Mouse (Mus musculus) hindbrain, embryonic 12.5 days (tissue): ENCODE measurements around the gene Rmi2. TPM values are rescaled to one million over a fixed set of nuclear protein-coding genes. Genes with fewer than 3 reads are reported as not detected.

Source experiments
- ATAC-seq: fragments of 200-750 bp; cut with Nextera tagmentation; 2 replicates; pipeline ENCODE4 v1.8.0; 2017; ENCODE audit warnings: moderate TSS enrichment; ENCODE audit not compliant: low FRiP score
- H3K27ac ChIP-seq: fragments of 300-500 bp; sonication (generic); 2 replicates; pipeline ENCODE4 v1.5.1; 2016; ENCODE audit warnings: mild to moderate bottlenecking
- H3K27me3 ChIP-seq: fragments of 300-500 bp; sonication (generic); 2 replicates; pipeline ENCODE4 v1.6.1; 2016; ENCODE audit warnings: mild to moderate bottlenecking
- H3K36me3 ChIP-seq: fragments of 300-500 bp; sonication (generic); 2 replicates; pipeline ENCODE4 v1.6.1; 2016; ENCODE audit warnings: mild to moderate bottlenecking
- H3K4me1 ChIP-seq: fragments of 300-500 bp; sonication (generic); 2 replicates; pipeline ENCODE4 v1.6.1; 2016
- H3K4me2 ChIP-seq: fragments of 300-500 bp; sonication (generic); replicated peaks from 2 replicates; pipeline ENCODE4 v1.6.1; 2016; ENCODE audit warnings: mild to moderate bottlenecking
- H3K4me3 ChIP-seq: fragments of 300-500 bp; sonication (generic); 2 replicates; pipeline ENCODE4 v1.5.1; 2016; ENCODE audit warnings: mild to moderate bottlenecking
- H3K9ac ChIP-seq: fragments of 300-500 bp; sonication (generic); 2 replicates; pipeline ENCODE4 v1.6.1; 2016; ENCODE audit warnings: mild to moderate bottlenecking, moderate library complexity
- H3K9me3 ChIP-seq: fragments of 300-500 bp; sonication (generic); replicated peaks from 2 replicates; pipeline ENCODE4 v1.6.1; 2016; ENCODE audit warnings: mild to moderate bottlenecking
- WGBS: fragments of 180-500 bp; shearing (Covaris S2); methylation state at CpG from one replicate; pipeline ENCODE4 v1.1.7; 2016; 5-methylcytosine and 5-hydroxymethylcytosine counted together
- polyA plus RNA-seq: library from polyadenylated mRNA; unstranded; fragments of >200 nt; fragmentation: Nextera tagmentation; extraction: Ambion mirVana; gene quantifications from 2 replicates; pipeline ENCODE4 v1.2.1, GENCODE M21; 2016

Rmi2 gene
- polyA plus RNA-seq, 1 experiment from 2014 or later = 2.2 TPM

GRCm38 (mm10) chr16:10911061-10911460 lies 76.2 kb downstream of the Rmi2 start:
- no peaks in the 10 kb centered on the region for H3K27me3 ChIP-seq
- no peaks in the 10 kb centered on the region for H3K36me3 ChIP-seq
- no peak overlapping the region for H3K27ac ChIP-seq
- no peak overlapping the region for H3K4me2 ChIP-seq
- H3K4me1 ChIP-seq = no peaks in the 10 kb centered on the region
- H3K4me3 ChIP-seq = no peak overlapping the region
- ATAC-seq = no peak
- H3K9ac ChIP-seq = no peak overlapping the region
- no peaks in the 10 kb centered on the region for H3K9me3 ChIP-seq
- 95% methylated on average over 2 of the region's 2 CpGs for WGBS

- WGBS = 97% methylated on average over 4 of the region's 4 CpGs
- Histone ChIP-seq H3K9ac (no peak overlapping the region), H3K27me3 (no peaks in the 10 kb centered on the region), H3K4me1 (no peaks in the 10 kb centered on the region), H3K4me2 (no peak overlapping the region), H3K9me3 (no peaks in the 10 kb centered on the region), H3K27ac (no peak overlapping the region), H3K4me3 (no peak overlapping the region), H3K36me3 (no peaks in the 10 kb centered on the region)
- ATAC-seq = no peak
Observed at GRCm38 (mm10) chr16:10915066-10915465, 80.2 kb downstream of the Rmi2 start.

GRCm38 (mm10) chr16:10916271-10916670 lies 81.4 kb downstream of the Rmi2 start:
- Histone ChIP-seq H3K27me3 (no peaks in the 10 kb centered on the region), H3K4me1 (no peaks in the 10 kb centered on the region), H3K36me3 (no peaks in the 10 kb centered on the region), H3K9me3 (no peaks in the 10 kb centered on the region), H3K4me3 (no peak overlapping the region), H3K4me2 (no peak overlapping the region), H3K27ac (no peak overlapping the region), H3K9ac (no peak overlapping the region)
- 78% methylated on average over 3 of the region's 3 CpGs for whole genome bisulfite sequencing
- no peak for ATAC-seq

GRCm38 (mm10) chr16:10919856-10920255 lies 85.0 kb downstream of the Rmi2 start:
- H3K36me3 ChIP-seq = no peaks in the 10 kb centered on the region
- no peaks in the 10 kb centered on the region for H3K27me3 ChIP-seq
- no peak overlapping the region for H3K27ac ChIP-seq
- H3K9me3 ChIP-seq = no peaks in the 10 kb centered on the region
- H3K4me1 ChIP-seq = no peaks in the 10 kb centered on the region
- no peak for ATAC-seq
- no peak overlapping the region for H3K9ac ChIP-seq
- H3K4me3 ChIP-seq = no peak overlapping the region
- H3K4me2 ChIP-seq = no peak overlapping the region

- no peak overlapping the region for H3K4me2 ChIP-seq
- no peaks in the 10 kb centered on the region for H3K4me1 ChIP-seq
- no peak overlapping the region for H3K4me3 ChIP-seq
- H3K36me3 ChIP-seq = no peaks in the 10 kb centered on the region
- no peaks in the 10 kb centered on the region for H3K27me3 ChIP-seq
- H3K27ac ChIP-seq = no peak overlapping the region
- 68% methylated on average over 5 of the region's 5 CpGs for WGBS
- no peak for ATAC-seq
- H3K9ac ChIP-seq = no peak overlapping the region
- no peaks in the 10 kb centered on the region for H3K9me3 ChIP-seq
Observed at GRCm38 (mm10) chr16:10923561-10923960, 88.7 kb downstream of the Rmi2 start.

- no peak overlapping the region for H3K4me3 ChIP-seq
- 56% methylated on average over 7 of the region's 7 CpGs for WGBS
- H3K27me3 ChIP-seq = no peaks in the 10 kb centered on the region
Observed at GRCm38 (mm10) chr16:10925591-10926180, 90.8 kb downstream of the Rmi2 start.

GRCm38 (mm10) chr16:10927026-10927425 lies 92.2 kb downstream of the Rmi2 start:
- no peak overlapping the region for H3K4me3 ChIP-seq
- H3K4me2 ChIP-seq = no peak overlapping the region
- ATAC-seq = no peak
- H3K9ac ChIP-seq = no peak overlapping the region
- H3K4me1 ChIP-seq = no peaks in the 10 kb centered on the region
- 90% methylated on average over 1 of the region's 1 CpGs for WGBS
- H3K9me3 ChIP-seq = peaks cover 15% of the 10 kb centered on the region
- no peaks in the 10 kb centered on the region for H3K27me3 ChIP-seq
- no peak overlapping the region for H3K27ac ChIP-seq
- no peaks in the 10 kb centered on the region for H3K36me3 ChIP-seq

More at GRCm38 (mm10) chr16:10925591-10926180, 90.8 kb downstream of the Rmi2 start:
- Histone ChIP-seq H3K27ac (no peak overlapping the region), H3K36me3 (no peaks in the 10 kb centered on the region), H3K4me2 (no peak overlapping the region), H3K9me3 (peaks cover 9% of the 10 kb centered on the region), H3K4me1 (no peaks in the 10 kb centered on the region), H3K9ac (no peak overlapping the region)
- no peak for ATAC-seq

GRCm38 (mm10) chr16:10933372-10933771 lies 98.5 kb downstream of the Rmi2 start:
- H3K4me2 ChIP-seq = no peak overlapping the region
- H3K4me1 ChIP-seq = peaks cover 8% of the 10 kb centered on the region; the same call in 1 of the 2 replicates
- WGBS = 87% methylated on average over 3 of the region's 3 CpGs
- peaks cover 15% of the 10 kb centered on the region for H3K9me3 ChIP-seq
- no peak overlapping the region for H3K4me3 ChIP-seq
- no peak for ATAC-seq
- no peak overlapping the region for H3K27ac ChIP-seq
- H3K9ac ChIP-seq = no peak overlapping the region
- no peaks in the 10 kb centered on the region for H3K27me3 ChIP-seq
- no peaks in the 10 kb centered on the region for H3K36me3 ChIP-seq

- Histone ChIP-seq H3K36me3 (no peaks in the 10 kb centered on the region), H3K27me3 (no peaks in the 10 kb centered on the region), H3K4me1 (peaks cover 8% of the 10 kb centered on the region; the same call in 1 of the 2 replicates), H3K4me3 (no peak overlapping the region), H3K27ac (no peak overlapping the region), H3K9ac (no peak overlapping the region), H3K4me2 (no peak overlapping the region), H3K9me3 (peaks cover 15% of the 10 kb centered on the region)
- no peak for ATAC-seq
- WGBS = 90% methylated on average over 1 of the region's 1 CpGs
Observed at GRCm38 (mm10) chr16:10934047-10934446, 99.2 kb downstream of the Rmi2 start.

GRCm38 (mm10) chr16:10936700-10937319 lies 102.0 kb downstream of the Rmi2 start:
- Histone ChIP-seq H3K27ac (peak overlapping the region; percentile 17; the same call in 1 of the 2 replicates), H3K4me2 (no peak overlapping the region), H3K36me3 (no peaks in the 10 kb centered on the region), H3K9ac (no peak overlapping the region), H3K4me3 (no peak overlapping the region), H3K4me1 (peaks cover 8% of the 10 kb centered on the region; the same call in 1 of the 2 replicates), H3K27me3 (no peaks in the 10 kb centered on the region), H3K9me3 (no peaks in the 10 kb centered on the region)
- ATAC-seq = peak; percentile 77
- 24% methylated on average over 5 of the region's 5 CpGs for WGBS

GRCm38 (mm10) chr16:10937497-10937896 lies 102.6 kb downstream of the Rmi2 start:
- no peaks in the 10 kb centered on the region for H3K36me3 ChIP-seq
- peaks cover 8% of the 10 kb centered on the region; the same call in 1 of the 2 replicates for H3K4me1 ChIP-seq
- no peak overlapping the region for H3K4me3 ChIP-seq
- ATAC-seq = no peak
- no peak overlapping the region for H3K4me2 ChIP-seq
- H3K9ac ChIP-seq = no peak overlapping the region
- 81% methylated on average over 11 of the region's 11 CpGs for WGBS
- no peaks in the 10 kb centered on the region for H3K9me3 ChIP-seq
- H3K27ac ChIP-seq = no peak overlapping the region
- H3K27me3 ChIP-seq = no peaks in the 10 kb centered on the region

- no peaks in the 10 kb centered on the region for H3K9me3 ChIP-seq
- H3K36me3 ChIP-seq = no peaks in the 10 kb centered on the region
- no peak overlapping the region for H3K27ac ChIP-seq
- H3K27me3 ChIP-seq = no peaks in the 10 kb centered on the region
- no peak overlapping the region for H3K4me2 ChIP-seq
- 86% methylated on average over 4 of the region's 4 CpGs for WGBS
- ATAC-seq = no peak
- H3K9ac ChIP-seq = no peak overlapping the region
- no peak overlapping the region for H3K4me3 ChIP-seq
- H3K4me1 ChIP-seq = peaks cover 8% of the 10 kb centered on the region; the same call in 1 of the 2 replicates
Observed at GRCm38 (mm10) chr16:10939932-10940331, 105.1 kb downstream of the Rmi2 start.

- Histone ChIP-seq H3K36me3 (no peaks in the 10 kb centered on the region), H3K4me2 (no peak overlapping the region), H3K9ac (no peak overlapping the region), H3K27me3 (no peaks in the 10 kb centered on the region), H3K27ac (no peak overlapping the region), H3K4me3 (no peak overlapping the region), H3K4me1 (peaks cover 8% of the 10 kb centered on the region; the same call in 1 of the 2 replicates), H3K9me3 (no peaks in the 10 kb centered on the region)
- no peak for ATAC-seq
- WGBS = 78% methylated on average over 2 of the region's 2 CpGs
Observed at GRCm38 (mm10) chr16:10940661-10941060, 105.8 kb downstream of the Rmi2 start.
